Mouse (Mus musculus) heart, postnatal 0 days (tissue): ENCODE results near the gene Dusp12.

Source experiments
- CTCF ChIP-seq: IDR thresholded peaks from 2 replicates; pipeline ENCODE4 v1.5.1; 2016; ENCODE audit warnings: antibody characterized with exemption, control low read depth, low read depth
- EP300 ChIP-seq: IDR thresholded peaks from 2 replicates; pipeline ENCODE4 v1.6.1; 2016; ENCODE audit warnings: antibody characterized with exemption, low read depth

DNA sequence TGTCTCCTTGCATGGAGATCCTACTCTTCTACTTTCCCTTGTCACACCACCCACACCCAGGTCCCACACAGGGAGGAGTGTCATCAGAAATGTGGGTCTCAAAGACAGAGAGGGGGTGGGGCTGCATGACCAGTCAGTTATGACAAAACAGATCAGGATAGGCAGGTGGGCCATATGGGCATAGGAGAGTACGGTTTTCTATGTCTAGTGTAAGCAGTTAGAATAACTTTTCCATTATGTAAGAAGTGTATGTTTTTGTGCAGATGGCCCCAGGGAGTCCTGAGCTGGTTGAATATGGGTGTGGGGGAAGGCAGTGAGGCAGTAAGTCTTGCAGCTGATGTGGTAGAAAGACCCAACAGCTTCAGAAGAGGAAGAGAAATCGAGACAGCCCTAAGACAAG is 43.1 kb upstream of the Dusp12 start:
- TF ChIP-seq CTCF (no peak), EP300 (no peak)
